Mouse (Mus musculus): Measurements from ENCODE around the gene Hdx. TPM values are rescaled to one million over a fixed set of nuclear protein-coding genes. Genes with fewer than 3 reads are reported as not detected.
A peak's percentile ranks its signal among the peaks of the same experiment; 100 is the strongest.

Hdx gene
- 0.86 and 0.96 TPM in 2 replicates for polyA plus RNA-seq (2016; fragmentation: Nextera tagmentation; extraction: Ambion mirVana)

GRCm38 (mm10) chrX:111696356-111697282, at the start of gene Hdx:
Hdx (minus strand) TSS chrX:111697079.
- peak within 1 kb of the TSS; percentile 61 for H3K4me2 ChIP-seq
- no peaks in the 10 kb centered on the region for H3K27me3 ChIP-seq (replicated peaks)
- ATAC-seq (ENCODE audit: insufficient number of reproducible peaks, low FRiP score), result peak; percentile 87
- no peaks in the 10 kb centered on the region for H3K4me1 ChIP-seq (replicated peaks)
- H3K27ac ChIP-seq (ENCODE audit: poor library complexity, severe bottlenecking), result peak within 1 kb of the TSS; percentile 65
- H3K9ac ChIP-seq, result peak within 1 kb of the TSS; percentile 61; the same call in 1 of the 2 replicates
- 22% methylated on average over 26 of the region's 26 CpGs for WGBS
- no peaks in the 10 kb centered on the region for H3K9me3 ChIP-seq (replicated peaks)
- peak within 1 kb of the TSS; percentile 58 for H3K4me3 ChIP-seq
- H3K36me3 ChIP-seq, result no peaks in the 10 kb centered on the region

GRCm38 (mm10) chrX:111685665-111686064, 11.2 kb downstream of the Hdx start:
- no peaks in the 10 kb centered on the region for H3K27me3 ChIP-seq (replicated peaks)
- no peak overlapping the region for H3K4me3 ChIP-seq
- H3K4me1 ChIP-seq (replicated peaks), result no peaks in the 10 kb centered on the region
- H3K9ac ChIP-seq, result no peak overlapping the region
- ATAC-seq (ENCODE audit: insufficient number of reproducible peaks, low FRiP score), result no peak
- H3K4me2 ChIP-seq, result no peak overlapping the region
- no peaks in the 10 kb centered on the region for H3K9me3 ChIP-seq (replicated peaks)
- H3K36me3 ChIP-seq, result no peaks in the 10 kb centered on the region
- H3K27ac ChIP-seq (ENCODE audit: poor library complexity, severe bottlenecking), result no peak overlapping the region
- 48% methylated on average over 3 of the region's 3 CpGs for WGBS

GRCm38 (mm10) chrX:111671685-111672084, 25.2 kb downstream of the Hdx start:
- no peak overlapping the region for H3K9ac ChIP-seq
- H3K4me1 ChIP-seq (replicated peaks), result no peaks in the 10 kb centered on the region
- no peaks in the 10 kb centered on the region for H3K9me3 ChIP-seq (replicated peaks)
- WGBS, result 33% methylated on average over 3 of the region's 3 CpGs
- no peaks in the 10 kb centered on the region for H3K36me3 ChIP-seq
- H3K27ac ChIP-seq (ENCODE audit: poor library complexity, severe bottlenecking), result no peak overlapping the region
- no peak overlapping the region for H3K4me2 ChIP-seq
- no peaks in the 10 kb centered on the region for H3K27me3 ChIP-seq (replicated peaks)
- ATAC-seq (ENCODE audit: insufficient number of reproducible peaks, low FRiP score), result no peak
- H3K4me3 ChIP-seq, result no peak overlapping the region

- H3K36me3 ChIP-seq, result no peaks in the 10 kb centered on the region
- H3K4me1 ChIP-seq (replicated peaks), result no peaks in the 10 kb centered on the region
- no peak overlapping the region for H3K4me3 ChIP-seq
- ATAC-seq (ENCODE audit: insufficient number of reproducible peaks, low FRiP score), result no peak
- H3K4me2 ChIP-seq, result no peak overlapping the region
- 56% methylated on average over 5 of the region's 5 CpGs for WGBS
- no peak overlapping the region for H3K9ac ChIP-seq
- no peaks in the 10 kb centered on the region for H3K27me3 ChIP-seq (replicated peaks)
- no peaks in the 10 kb centered on the region for H3K9me3 ChIP-seq (replicated peaks)
- no peak overlapping the region for H3K27ac ChIP-seq (ENCODE audit: poor library complexity, severe bottlenecking)
Measured at GRCm38 (mm10) chrX:111660381-111660780, 36.5 kb downstream of the Hdx start.

- ATAC-seq (ENCODE audit: insufficient number of reproducible peaks, low FRiP score), result no peak
- H3K27ac ChIP-seq (ENCODE audit: poor library complexity, severe bottlenecking), result no peak overlapping the region
- H3K27me3 ChIP-seq (replicated peaks), result no peaks in the 10 kb centered on the region
- H3K4me1 ChIP-seq (replicated peaks), result no peaks in the 10 kb centered on the region
- no peaks in the 10 kb centered on the region for H3K36me3 ChIP-seq
- no peak overlapping the region for H3K4me3 ChIP-seq
- no peaks in the 10 kb centered on the region for H3K9me3 ChIP-seq (replicated peaks)
- H3K9ac ChIP-seq, result no peak overlapping the region
- 89% methylated on average over 4 of the region's 4 CpGs for WGBS
- no peak overlapping the region for H3K4me2 ChIP-seq
Measured at GRCm38 (mm10) chrX:111658671-111659070, 38.2 kb downstream of the Hdx start.

- H3K4me1 ChIP-seq (replicated peaks), result no peaks in the 10 kb centered on the region
- no peaks in the 10 kb centered on the region for H3K36me3 ChIP-seq
- H3K4me3 ChIP-seq, result no peak overlapping the region
- H3K4me2 ChIP-seq, result no peak overlapping the region
- no peak overlapping the region for H3K9ac ChIP-seq
- no peaks in the 10 kb centered on the region for H3K27me3 ChIP-seq (replicated peaks)
- no peaks in the 10 kb centered on the region for H3K9me3 ChIP-seq (replicated peaks)
- WGBS, result 46% methylated on average over 4 of the region's 4 CpGs
- ATAC-seq (ENCODE audit: insufficient number of reproducible peaks, low FRiP score), result no peak
- H3K27ac ChIP-seq (ENCODE audit: poor library complexity, severe bottlenecking), result no peak overlapping the region
Measured at GRCm38 (mm10) chrX:111644945-111645344, 51.9 kb downstream of the Hdx start.

GRCm38 (mm10) chrX:111640616-111641015, 56.3 kb downstream of the Hdx start:
- Histone ChIP-seq H3K9me3 (replicated peaks) (no peaks in the 10 kb centered on the region), H3K36me3 (no peaks in the 10 kb centered on the region), H3K4me3 (no peak overlapping the region), H3K27ac (ENCODE audit: poor library complexity, severe bottlenecking) (no peak overlapping the region), H3K4me2 (no peak overlapping the region), H3K9ac (no peak overlapping the region), H3K27me3 (replicated peaks) (no peaks in the 10 kb centered on the region), H3K4me1 (replicated peaks) (no peaks in the 10 kb centered on the region)
- ATAC-seq (ENCODE audit: insufficient number of reproducible peaks, low FRiP score), result no peak
- WGBS, result 78% methylated on average over 5 of the region's 5 CpGs

- Histone ChIP-seq H3K27me3 (replicated peaks) (no peaks in the 10 kb centered on the region), H3K9me3 (replicated peaks) (no peaks in the 10 kb centered on the region), H3K9ac (no peak overlapping the region), H3K27ac (ENCODE audit: poor library complexity, severe bottlenecking) (no peak overlapping the region), H3K4me1 (replicated peaks) (no peaks in the 10 kb centered on the region), H3K4me3 (no peak overlapping the region), H3K36me3 (no peaks in the 10 kb centered on the region), H3K4me2 (no peak overlapping the region)
- ATAC-seq (ENCODE audit: insufficient number of reproducible peaks, low FRiP score), result no peak
- 77% methylated on average over 2 of the region's 2 CpGs for WGBS
Measured at GRCm38 (mm10) chrX:111597631-111598161, 99.2 kb downstream of the Hdx start.

- Histone ChIP-seq H3K4me3 (no peak overlapping the region), H3K4me2 (no peak overlapping the region), H3K36me3 (no peaks in the 10 kb centered on the region), H3K4me1 (replicated peaks) (no peaks in the 10 kb centered on the region), H3K27me3 (replicated peaks) (no peaks in the 10 kb centered on the region), H3K9ac (no peak overlapping the region), H3K27ac (ENCODE audit: poor library complexity, severe bottlenecking) (no peak overlapping the region), H3K9me3 (replicated peaks) (no peaks in the 10 kb centered on the region)
- WGBS, result 50% methylated on average over 4 of the region's 4 CpGs
- ATAC-seq (ENCODE audit: insufficient number of reproducible peaks, low FRiP score), result no peak
Measured at GRCm38 (mm10) chrX:111587616-111588015, 109.3 kb downstream of the Hdx start.

- no peaks in the 10 kb centered on the region for H3K9me3 ChIP-seq (replicated peaks)
- no peak overlapping the region for H3K4me2 ChIP-seq
- no peak overlapping the region for H3K27ac ChIP-seq (ENCODE audit: poor library complexity, severe bottlenecking)
- ATAC-seq (ENCODE audit: insufficient number of reproducible peaks, low FRiP score), result no peak
- no peaks in the 10 kb centered on the region for H3K36me3 ChIP-seq
- H3K9ac ChIP-seq, result no peak overlapping the region
- no peak overlapping the region for H3K4me3 ChIP-seq
- H3K27me3 ChIP-seq (replicated peaks), result no peaks in the 10 kb centered on the region
- 78% methylated on average over 2 of the region's 2 CpGs for WGBS
- H3K4me1 ChIP-seq (replicated peaks), result no peaks in the 10 kb centered on the region
Measured at GRCm38 (mm10) chrX:111577044-111577443, 119.8 kb downstream of the Hdx start.

- no peak within 1 kb of the TSS for H3K27ac ChIP-seq (ENCODE audit: poor library complexity, severe bottlenecking)
- H3K9ac ChIP-seq, result no peak within 1 kb of the TSS
- H3K4me1 ChIP-seq (replicated peaks), result no peaks in the 10 kb centered on the region
- no peaks in the 10 kb centered on the region for H3K27me3 ChIP-seq (replicated peaks)
- 60% methylated on average over 10 of the region's 10 CpGs for WGBS
- no peaks in the 10 kb centered on the region for H3K9me3 ChIP-seq (replicated peaks)
- H3K4me2 ChIP-seq, result no peak within 1 kb of the TSS
- ATAC-seq (ENCODE audit: insufficient number of reproducible peaks, low FRiP score), result no peak
- H3K4me3 ChIP-seq, result no peak within 1 kb of the TSS
- no peaks in the 10 kb centered on the region for H3K36me3 ChIP-seq
Measured at GRCm38 (mm10) chrX:111537859-111538258, 159.0 kb downstream of the Hdx start, which contains the start of gene Rps6ka6. Rps6ka6 (minus strand) TSS chrX:111537959.
